Comparison of ENCODE assay signal across 28 mouse cellular contexts in genomic region chr17:52448701-52449100, GRCm38 (mm10).
DNase-seq lines count a peak whose midpoint lies in the region; ATAC-seq and TF ChIP-seq lines count a peak whose summit lies in the region.
"Had no signal": no experiment of that assay in that cellular context is flagged by ENCODE, and none has a peak within 500 bp of the region (broad histone marks: within the 10 kb centered on the region; RNA-seq: fewer than 3 reads in every experiment).

No protein-coding gene starts in this region.

- H3K36me3 ChIP-seq in thymus, adult 2 months (ENCODE audit: control insufficient read depth, insufficient read depth, low read length) = no peaks in the 10 kb centered on the region
- no peaks in the 10 kb centered on the region for H3K36me3 ChIP-seq in midbrain, embryonic 15.5 days (replicated peaks)
- H3K36me3 ChIP-seq: embryonic facial prominence, embryonic 15.5 days; forebrain, embryonic 10.5 days; heart, embryonic 15.5 days; hindbrain, embryonic 12.5 days had no signal

- WGBS in thymus, adult 2 months = 4% methylated on average over 5 of the region's 5 CpGs
- WGBS in midbrain, embryonic 15.5 days = 76% methylated on average over 5 of the region's 5 CpGs

- no peak overlapping the region for H3K4me3 ChIP-seq in thymus, adult 2 months (ENCODE audit: control insufficient read depth, insufficient read depth, low read length)
- H3K4me3 ChIP-seq in midbrain, embryonic 15.5 days = no peak overlapping the region
- H3K4me3 ChIP-seq: embryonic facial prominence, embryonic 15.5 days; erythroblast, embryonic 14.5 days; forebrain, embryonic 10.5 days; heart, embryonic 15.5 days; hindbrain, embryonic 12.5 days had no signal

- TF ChIP-seq POLR2A in thymus, adult 2 months (IDR thresholded peaks at IDR 0.05; ENCODE audit: control insufficient read depth, extremely low read depth, insufficient read depth, low read length, poor library complexity) = no peak

- no peak overlapping the region for H3K4me2 ChIP-seq in midbrain, embryonic 15.5 days
- H3K4me2 ChIP-seq: embryonic facial prominence, embryonic 15.5 days; heart, embryonic 11.5 days; heart, embryonic 15.5 days; hindbrain, embryonic 12.5 days had no signal

- peak; percentile 89 for ATAC-seq in common myeloid progenitor, adult 5-6 weeks (replicated peaks; ENCODE audit: low read depth, poor library complexity, severe bottlenecking)
- no peak for ATAC-seq in midbrain, embryonic 15.5 days (replicated peaks)
- ATAC-seq: forebrain, embryonic 14.5 days; hindbrain, embryonic 16.5 days; inflammation-experienced regulatory T-cells, adult 6 months; intestine, postnatal 0 days; Patski had no signal

- peaks cover 15% of the 10 kb centered on the region for H3K4me1 ChIP-seq in thymus, adult 2 months (replicated peaks; ENCODE audit: control insufficient read depth, insufficient read depth, low read length)
- H3K4me1 ChIP-seq in midbrain, embryonic 15.5 days = no peaks in the 10 kb centered on the region
- H3K4me1 ChIP-seq: embryonic facial prominence, embryonic 15.5 days; forebrain, embryonic 10.5 days; heart, embryonic 15.5 days; hindbrain, embryonic 12.5 days had no signal

- peak; percentile 40 for DNase-seq in thymus, adult 2 months
- no peak for DNase-seq in thymus, postnatal 25 days
- peak; percentile 45 to 67 for DNase-seq in CD8-positive naive resting alpha-beta T cell, adult 2 months (ENCODE audit: low read depth in 2 of 2, low spot score in 2 of 2)
- peak; percentile 63 for DNase-seq in naive thymus-derived CD4-positive, alpha-beta T cell, adult 2 months (ENCODE audit: low read depth)
- no peak for DNase-seq in layer of hippocampus, adult 11-12 months (ENCODE audit: low spot score)
- DNase-seq: adrenal gland, adult 2 months; adrenal gland, postnatal 25 days; B cell, adult 2 months; cerebellum, adult 11 months; cerebellum, adult 9-10 months; cerebellum, postnatal 25 days; gastrocnemius, postnatal 36 days; heart, adult 18-20 months; heart, postnatal 36 days had no signal

- H3K27ac ChIP-seq in thymus, adult 2 months (ENCODE audit: control insufficient read depth, insufficient read depth, low read length) = peak overlapping the region; percentile 75
- no peak overlapping the region for H3K27ac ChIP-seq in midbrain, embryonic 15.5 days
- H3K27ac ChIP-seq: embryonic facial prominence, embryonic 15.5 days; forebrain, embryonic 10.5 days; heart, embryonic 15.5 days; hindbrain, embryonic 12.5 days had no signal

- H3K27me3 ChIP-seq in thymus, adult 2 months (ENCODE audit: control insufficient read depth, insufficient read depth, low read length) = no peaks in the 10 kb centered on the region
- H3K27me3 ChIP-seq in midbrain, embryonic 15.5 days (replicated peaks) = no peaks in the 10 kb centered on the region
- H3K27me3 ChIP-seq: CH12.LX; embryonic facial prominence, embryonic 15.5 days; heart, embryonic 15.5 days; hindbrain, embryonic 12.5 days; Patski had no signal

- no peaks in the 10 kb centered on the region for H3K9me3 ChIP-seq in midbrain, embryonic 15.5 days
- H3K9me3 ChIP-seq: embryonic facial prominence, embryonic 15.5 days; forebrain, embryonic 10.5 days; heart, embryonic 15.5 days; hindbrain, embryonic 12.5 days had no signal

- no peak for TF ChIP-seq CTCF in thymus, adult 2 months (IDR thresholded peaks at IDR 0.05; ENCODE audit: borderline replicate concordance, control insufficient read depth, extremely low read depth, insufficient read depth, low read length, poor library complexity)

- no peak overlapping the region for H3K9ac ChIP-seq in midbrain, embryonic 15.5 days
- H3K9ac ChIP-seq: embryonic facial prominence, embryonic 15.5 days; heart, embryonic 15.5 days; hindbrain, embryonic 12.5 days had no signal

Comparison
In these comparisons a context has a peak if more than half of its experiments do, and no peak if none do; other contexts are left out.
1. DNase-seq: peak in thymus, adult 2 months (single experiment), CD8-positive naive resting alpha-beta T cell, adult 2 months (2 of 2) and naive thymus-derived CD4-positive, alpha-beta T cell, adult 2 months (single experiment); none in thymus, postnatal 25 days (single experiment) and layer of hippocampus, adult 11-12 months (single experiment).